Mouse (Mus musculus) intestine, postnatal 0 days (tissue): ENCODE measurements at regions not wholly inside any gene's neighbourhood (a gene's known extent, or its start where the extent isn't known, plus 50 kb on each side); places are given as distances from the start of the nearest gene placed in this dataset.

Experiments used
- ATAC-seq: fragments of 200-750 bp; cut with Nextera tagmentation; 2 replicates; pipeline ENCODE4 v1.8.0; 2017; ENCODE audit warnings: mild to moderate bottlenecking, moderate TSS enrichment, moderate library complexity
- H3K27ac ChIP-seq: fragments of 300-500 bp; sonication (generic); 2 replicates; pipeline ENCODE4 v1.5.1; 2014; ENCODE audit warnings: mild to moderate bottlenecking, low read depth, low read length, moderate library complexity
- H3K27me3 ChIP-seq: fragments of 300-500 bp; sonication (generic); replicated peaks from 2 replicates; pipeline ENCODE4 v1.6.1; 2014; ENCODE audit warnings: low read length, mixed read lengths; ENCODE audit not compliant: control insufficient read depth, insufficient read depth
- H3K36me3 ChIP-seq: fragments of 300-500 bp; sonication (generic); 2 replicates; pipeline ENCODE4 v1.6.1; 2014; ENCODE audit warnings: mild to moderate bottlenecking, moderate library complexity; ENCODE audit not compliant: control insufficient read depth, insufficient read depth
- H3K4me1 ChIP-seq: fragments of 300-500 bp; sonication (generic); replicated peaks from 2 replicates; pipeline ENCODE4 v1.6.1; 2014; ENCODE audit warnings: antibody characterized with exemption, low read length, mixed read lengths; ENCODE audit not compliant: control insufficient read depth, insufficient read depth
- H3K4me2 ChIP-seq: fragments of 300-500 bp; sonication (generic); replicated peaks from 2 replicates; pipeline ENCODE4 v1.6.1; 2014; ENCODE audit warnings: low read depth, mild to moderate bottlenecking, moderate library complexity
- H3K4me3 ChIP-seq: fragments of 300-500 bp; sonication (generic); 2 replicates; pipeline ENCODE4 v1.5.1; 2014; ENCODE audit warnings: low read depth, low read length
- H3K9ac ChIP-seq: fragments of 300-500 bp; sonication (generic); 2 replicates; pipeline ENCODE4 v1.6.1; 2014; ENCODE audit warnings: mild to moderate bottlenecking, low read depth, low read length
- H3K9me3 ChIP-seq: fragments of 300-500 bp; sonication (generic); 2 replicates; pipeline ENCODE4 v1.6.1; 2016; ENCODE audit warnings: mixed run types; ENCODE audit not compliant: control insufficient read depth
- CTCF ChIP-seq: sonication (generic); IDR thresholded peaks from 2 replicates; pipeline ENCODE4 v1.5.1; 2016; ENCODE audit warnings: low read depth, mild to moderate bottlenecking, control low read depth, antibody characterized with exemption, moderate library complexity
- WGBS: fragments of 180-500 bp; shearing (Covaris S2); extraction: QIAGEN DNeasy Blood & Tissue Kit; methylation state at CpG from one replicate; pipeline ENCODE4 v1.1.7; 2014; 5-methylcytosine and 5-hydroxymethylcytosine counted together

DNA sequence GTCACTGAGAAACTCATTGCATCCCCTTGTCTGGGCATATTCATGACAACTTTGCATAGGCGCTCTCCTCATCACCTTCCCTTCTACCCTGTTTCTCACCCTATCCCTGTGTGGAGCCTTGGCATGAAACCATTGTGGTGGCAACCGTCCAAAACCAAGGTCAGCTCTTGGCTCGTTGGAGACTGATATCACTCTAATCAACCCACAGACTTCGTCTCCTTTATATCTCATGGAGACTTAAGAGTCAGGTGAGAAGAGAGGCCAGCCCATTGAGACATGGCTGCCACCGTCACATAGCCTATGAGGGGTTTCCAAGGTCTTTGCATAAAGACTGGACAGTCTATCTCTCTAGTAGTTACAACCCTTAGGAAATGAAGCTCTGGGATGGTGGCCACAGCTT lies 305.5 kb upstream of the Runx1 start:
- TF ChIP-seq CTCF = no peak
- H3K36me3 ChIP-seq = no peaks in the 10 kb centered on the region
- H3K9me3 ChIP-seq = no peaks in the 10 kb centered on the region
- H3K9ac ChIP-seq = no peak overlapping the region
- ATAC-seq = no peak
- H3K27ac ChIP-seq = no peak overlapping the region
- 82% methylated on average over 5 of the region's 5 CpGs for WGBS
- H3K27me3 ChIP-seq = no peaks in the 10 kb centered on the region
- H3K4me2 ChIP-seq = no peak overlapping the region
- H3K4me3 ChIP-seq = no peak overlapping the region
- 0 out of 2 replicates have a peak, but pooled peaks cover 3% of the 10 kb centered on the region for H3K4me1 ChIP-seq

DNA sequence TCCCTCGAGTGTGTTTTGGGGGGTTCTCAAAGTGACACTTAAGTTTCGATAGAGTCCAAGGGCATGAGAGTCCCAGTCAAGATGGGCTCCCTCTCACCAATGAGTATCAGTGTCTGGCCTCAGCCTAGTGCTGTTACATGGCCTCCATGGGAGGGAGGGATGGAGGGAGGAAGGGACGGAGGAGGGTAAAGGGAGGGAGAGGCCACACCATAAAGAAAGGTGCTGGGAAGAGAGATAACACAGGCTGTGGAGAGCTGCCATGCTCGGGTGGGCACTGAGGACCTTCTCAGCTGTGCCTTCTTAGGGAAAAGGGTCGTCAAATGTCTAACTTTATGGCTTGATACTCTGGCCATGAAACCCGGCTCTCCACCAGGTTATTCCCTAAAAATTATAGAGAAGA lies 304.7 kb upstream of the Runx1 start:
- no peaks in the 10 kb centered on the region for H3K36me3 ChIP-seq
- H3K9me3 ChIP-seq = no peaks in the 10 kb centered on the region
- 0 out of 2 replicates have a peak, but pooled peaks cover 3% of the 10 kb centered on the region for H3K4me1 ChIP-seq
- no peaks in the 10 kb centered on the region for H3K27me3 ChIP-seq
- H3K4me2 ChIP-seq = no peak overlapping the region
- H3K4me3 ChIP-seq = no peak overlapping the region
- no peak for ATAC-seq
- no peak overlapping the region for H3K27ac ChIP-seq
- WGBS = 73% methylated on average over 6 of the region's 6 CpGs
- no peak overlapping the region for H3K9ac ChIP-seq
- no peak for TF ChIP-seq CTCF

DNA sequence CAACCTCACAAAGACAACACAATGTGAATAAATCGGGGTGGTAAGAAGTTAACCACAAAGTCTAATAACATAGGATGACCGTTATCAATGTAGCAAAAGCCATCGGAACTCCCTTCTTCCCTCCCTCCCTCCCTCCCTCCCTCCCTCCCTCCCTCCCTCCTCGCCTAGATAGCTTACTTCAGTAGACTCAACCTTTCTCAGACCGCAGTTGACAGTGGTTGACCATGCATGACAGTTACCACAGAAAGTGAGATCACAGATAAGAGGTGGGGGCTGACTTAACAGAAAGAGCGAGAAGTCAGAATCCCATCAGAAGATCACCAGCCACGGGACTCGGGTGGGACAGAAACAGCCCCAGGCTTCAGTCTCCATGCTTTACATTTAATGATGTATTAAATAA lies 297.8 kb upstream of the Runx1 start:
- Histone ChIP-seq H3K9me3 (no peaks in the 10 kb centered on the region), H3K4me3 (no peak overlapping the region), H3K27me3 (no peaks in the 10 kb centered on the region), H3K27ac (no peak overlapping the region), H3K4me2 (no peak overlapping the region), H3K36me3 (no peaks in the 10 kb centered on the region), H3K4me1 (no peaks in the 10 kb centered on the region), H3K9ac (no peak overlapping the region)
- no peak for ATAC-seq
- WGBS = 89% methylated on average over 7 of the region's 8 CpGs
- TF ChIP-seq CTCF = no peak

DNA sequence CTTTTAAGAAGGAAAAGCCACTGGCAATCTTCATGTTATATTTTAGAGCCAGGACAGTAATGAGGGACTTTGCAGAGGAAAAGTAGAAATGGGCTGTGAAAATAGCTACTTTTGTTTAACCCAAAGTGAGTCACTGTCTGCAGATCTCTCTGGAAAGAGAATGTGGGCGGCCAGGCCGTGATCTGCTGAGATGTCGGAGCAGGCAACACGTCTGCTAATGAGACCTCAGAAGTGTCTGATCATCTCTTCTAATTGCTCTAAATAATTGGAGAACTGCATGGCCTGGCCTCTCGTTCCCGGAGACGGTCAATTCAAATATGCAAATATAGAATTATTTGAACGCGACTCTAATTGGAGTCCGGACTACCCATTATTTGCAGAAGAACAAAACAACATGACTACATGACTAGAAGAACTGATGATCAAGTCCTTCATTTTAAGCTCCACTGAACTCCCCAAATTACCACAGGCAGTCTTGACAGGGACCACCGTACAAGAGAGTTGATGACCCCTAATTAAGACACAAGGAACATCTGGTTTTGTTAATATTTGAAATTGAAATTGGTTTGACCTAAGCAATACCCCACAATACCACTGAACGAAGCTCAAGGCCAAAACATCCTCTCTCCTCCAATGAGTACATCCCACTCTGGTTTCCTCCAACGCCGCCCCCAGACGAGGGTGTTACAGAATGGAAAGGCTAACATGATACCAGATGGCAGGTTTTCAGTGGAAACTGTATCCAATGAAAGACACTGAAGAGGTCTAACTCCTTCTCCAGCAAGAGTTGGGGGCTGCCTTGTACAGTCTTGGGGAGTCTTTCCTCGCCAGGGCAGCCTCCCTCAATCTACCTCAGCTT lies 290.4 kb upstream of the Runx1 start:
- 89% methylated on average over 16 of the region's 16 CpGs for WGBS
- no peak overlapping the region for H3K4me3 ChIP-seq
- H3K9me3 ChIP-seq = no peaks in the 10 kb centered on the region
- no peaks in the 10 kb centered on the region for H3K27me3 ChIP-seq
- TF ChIP-seq CTCF = no peak
- no peaks in the 10 kb centered on the region for H3K4me1 ChIP-seq
- no peak overlapping the region for H3K9ac ChIP-seq
- no peak for ATAC-seq
- H3K36me3 ChIP-seq = no peaks in the 10 kb centered on the region
- no peak overlapping the region for H3K4me2 ChIP-seq
- no peak overlapping the region for H3K27ac ChIP-seq

DNA sequence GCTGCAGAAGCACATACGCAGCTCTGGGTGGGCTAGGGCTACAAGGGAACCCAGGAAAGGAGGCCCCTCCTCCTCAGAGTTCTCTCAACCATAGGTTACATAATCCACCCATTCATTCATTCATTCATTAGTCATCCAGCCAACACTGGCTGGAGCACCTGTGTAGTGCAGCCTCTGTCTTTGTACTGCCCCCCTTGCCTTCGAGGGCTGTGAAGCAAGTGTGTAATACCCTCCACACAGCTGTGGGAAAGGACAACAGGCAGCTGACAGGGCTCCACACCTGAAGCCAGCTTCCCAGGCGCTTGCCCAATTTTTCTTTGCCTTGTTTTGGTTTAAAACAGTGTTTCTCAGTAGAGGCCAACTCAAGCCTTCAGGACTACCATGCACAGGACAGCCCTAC lies 285.0 kb upstream of the Runx1 start:
- no peaks in the 10 kb centered on the region for H3K36me3 ChIP-seq
- H3K4me1 ChIP-seq = no peaks in the 10 kb centered on the region
- no peak overlapping the region for H3K27ac ChIP-seq
- no peak overlapping the region for H3K4me2 ChIP-seq
- WGBS = 86% methylated on average over 3 of the region's 3 CpGs
- ATAC-seq = no peak
- no peak overlapping the region for H3K9ac ChIP-seq
- H3K9me3 ChIP-seq = no peaks in the 10 kb centered on the region
- no peak for TF ChIP-seq CTCF
- no peaks in the 10 kb centered on the region for H3K27me3 ChIP-seq
- no peak overlapping the region for H3K4me3 ChIP-seq

DNA sequence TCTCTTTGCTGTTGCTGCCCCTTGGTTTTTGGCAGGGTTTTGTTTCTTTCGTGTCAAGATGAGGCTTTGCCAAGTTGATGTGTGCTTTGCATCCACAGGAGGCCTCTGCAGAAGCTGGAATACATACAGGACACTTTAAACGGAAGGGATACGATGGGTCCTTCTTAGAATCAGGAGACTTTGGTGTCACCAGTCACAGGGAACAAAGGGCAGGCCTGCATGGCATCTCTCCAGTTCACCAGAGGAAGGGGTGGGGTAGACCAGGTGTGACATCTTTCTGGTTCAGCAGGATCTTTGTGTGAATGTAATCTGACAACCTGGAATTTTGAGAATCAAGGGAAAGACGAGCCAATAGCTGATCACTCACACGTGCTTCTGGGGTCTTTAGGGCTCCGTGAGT lies 284.5 kb upstream of the Runx1 start:
- WGBS = 70% methylated on average over 6 of the region's 6 CpGs
- no peaks in the 10 kb centered on the region for H3K36me3 ChIP-seq
- no peaks in the 10 kb centered on the region for H3K4me1 ChIP-seq
- no peak overlapping the region for H3K27ac ChIP-seq
- no peak overlapping the region for H3K9ac ChIP-seq
- ATAC-seq = no peak
- H3K4me3 ChIP-seq = no peak overlapping the region
- no peaks in the 10 kb centered on the region for H3K9me3 ChIP-seq
- no peak for TF ChIP-seq CTCF
- H3K27me3 ChIP-seq = no peaks in the 10 kb centered on the region
- no peak overlapping the region for H3K4me2 ChIP-seq
